Mouse (Mus musculus) naive thymus-derived CD4-positive, alpha-beta T cell, adult 5 months (primary cell): Measurements from ENCODE around the gene Olfr1396. TPM values are rescaled to one million over a fixed set of nuclear protein-coding genes. Genes with fewer than 3 reads are reported as not detected.

Experiments used
- polyA plus RNA-seq: library from polyadenylated mRNA; unstranded; fragments of 100-300 nt; shearing (Covaris generic); gene quantifications from one replicate; pipeline ENCODE4 v1.2.1, GENCODE M21; 2017

Olfr1396 gene
- polyA plus RNA-seq: 0.15 TPM

GRCm38 (mm10) chr11:49114774-49115173 lies at the start of gene Olfr1396:
TSS of gene Olfr1396 (minus strand) at chr11:49114874.

GRCm38 (mm10) chr11:49154077-49154476 lies 39.4 kb upstream of the Olfr1396 start, which contains the start of gene Olfr1394:
TSS of gene Olfr1394 (plus strand) at chr11:49154377.

GRCm38 (mm10) chr11:49141974-49142373 lies 27.3 kb upstream of the Olfr1396 start, which contains the start of gene Olfr1395:
TSS of gene Olfr1395 (plus strand) at chr11:49142274.

GRCm38 (mm10) chr11:49076001-49076757 lies 38.5 kb downstream of the Olfr1396 start, which contains the start of gene Ifi47:
TSS of gene Ifi47 (plus strand) at chr11:49076587.

GRCm38 (mm10) chr11:49063713-49064469 lies 50.8 kb downstream of the Olfr1396 start, which contains the start of gene Tgtp2:
TSS of gene Tgtp2 (minus strand) at chr11:49064206.

Other genes starting within 250 kb of the Olfr1396 start
- gene Irgm1, start 243.2 kb downstream of the Olfr1396 start, polyA plus RNA-seq: 68.5 TPM
- 0.91 TPM for gene Gm5431, start 212.7 kb downstream of the Olfr1396 start, polyA plus RNA-seq
- 115 TPM for gene Psme2b, start 168.7 kb downstream of the Olfr1396 start, polyA plus RNA-seq
- gene Olfr56, start 136.0 kb downstream of the Olfr1396 start, polyA plus RNA-seq: 0.66 TPM
- 125 TPM for gene 9930111J21Rik1, start 135.5 kb downstream of the Olfr1396 start, polyA plus RNA-seq
- 2.9 TPM for gene Gm12185, start 122.6 kb downstream of the Olfr1396 start, polyA plus RNA-seq
- 200 TPM for gene Tgtp1, start 120.7 kb downstream of the Olfr1396 start, polyA plus RNA-seq
- 92.8 TPM for gene 9930111J21Rik2, start 63.6 kb downstream of the Olfr1396 start, polyA plus RNA-seq
- 187 TPM for gene Tgtp2, start 50.7 kb downstream of the Olfr1396 start, polyA plus RNA-seq
- 241 TPM for gene Ifi47, start 38.3 kb downstream of the Olfr1396 start, polyA plus RNA-seq
- gene Olfr1395, start 27.4 kb upstream of the Olfr1396 start, polyA plus RNA-seq: not detected
- not detected for gene Olfr1394, start 39.5 kb upstream of the Olfr1396 start, polyA plus RNA-seq
- not detected for gene Btnl9, start 72.3 kb upstream of the Olfr1396 start, polyA plus RNA-seq
- gene Zfp62, start 88.4 kb upstream of the Olfr1396 start, polyA plus RNA-seq: 57.7 TPM
- gene Mgat1, start 129.3 kb upstream of the Olfr1396 start, polyA plus RNA-seq: 28.7 TPM
- not detected for gene Olfr1393, start 163.4 kb upstream of the Olfr1396 start, polyA plus RNA-seq
- not detected for gene Olfr1392, start 170.4 kb upstream of the Olfr1396 start, polyA plus RNA-seq
- gene Olfr10, start 189.9 kb upstream of the Olfr1396 start, polyA plus RNA-seq: not detected
- not detected for gene Olfr1391, start 207.9 kb upstream of the Olfr1396 start, polyA plus RNA-seq
- not detected for gene Olfr1390, start 220.3 kb upstream of the Olfr1396 start, polyA plus RNA-seq